Mouse (Mus musculus): ENCODE results near the gene Zfp758.
"Not testable (repeated sequence)": the region's sequence is repeated elsewhere in the genome, so short reads cannot be mapped to it uniquely, and the experiment has no call there.

Gene Zfp758

GRCm38 (mm10) chr17:22361101-22361781 is at the start of gene Zfp758, which contains the start of gene Zfp944:
TSS of gene Zfp758 (plus strand) at chr17:22361453.
TSS of gene Zfp944 (minus strand) at chr17:22361400.
- peak; percentile 35 for DNase-seq (ENCODE audit: low spot score)

GRCm38 (mm10) chr17:22314219-22314618 is 47.0 kb upstream of the Zfp758 start:
- DNase-seq (ENCODE audit: low spot score): not testable (repeated sequence)

- peak; percentile 91 for DNase-seq (ENCODE audit: low spot score)
Observed at GRCm38 (mm10) chr17:22314730-22315226, 46.5 kb upstream of the Zfp758 start, which contains the start of gene CT030661.1. TSS of gene CT030661.1 (minus strand) at chr17:22314837.

- DNase-seq (ENCODE audit: low spot score): not testable (repeated sequence)
Observed at GRCm38 (mm10) chr17:22315247-22315646, 46.0 kb upstream of the Zfp758 start.

- DNase-seq (ENCODE audit: low spot score): peak; percentile 8
Observed at GRCm38 (mm10) chr17:22352794-22353193, 8.5 kb upstream of the Zfp758 start.

GRCm38 (mm10) chr17:22360572-22360971 is 681 bp upstream of the Zfp758 start:
- no peak for DNase-seq (ENCODE audit: low spot score)

GRCm38 (mm10) chr17:22363895-22364294 is 2.6 kb downstream of the Zfp758 start:
- DNase-seq (ENCODE audit: low spot score): no peak

GRCm38 (mm10) chr17:22410756-22411155 is 49.5 kb downstream of the Zfp758 start:
- DNase-seq (ENCODE audit: low spot score): no peak

- peak; percentile 18 for DNase-seq (ENCODE audit: low spot score)
Observed at GRCm38 (mm10) chr17:22417510-22417909, 56.3 kb downstream of the Zfp758 start.

GRCm38 (mm10) chr17:22423952-22424617 is 62.8 kb downstream of the Zfp758 start, which contains the start of gene Zfp946:
TSS of gene Zfp946 (plus strand) at chr17:22424222.
- DNase-seq (ENCODE audit: low spot score): peak; percentile 51

GRCm38 (mm10) chr17:22424636-22425354 is 63.5 kb downstream of the Zfp758 start:
- DNase-seq (ENCODE audit: low spot score): peak; percentile 3
